Mouse (Mus musculus): ENCODE measurements around the gene Gng10.

DNA sequence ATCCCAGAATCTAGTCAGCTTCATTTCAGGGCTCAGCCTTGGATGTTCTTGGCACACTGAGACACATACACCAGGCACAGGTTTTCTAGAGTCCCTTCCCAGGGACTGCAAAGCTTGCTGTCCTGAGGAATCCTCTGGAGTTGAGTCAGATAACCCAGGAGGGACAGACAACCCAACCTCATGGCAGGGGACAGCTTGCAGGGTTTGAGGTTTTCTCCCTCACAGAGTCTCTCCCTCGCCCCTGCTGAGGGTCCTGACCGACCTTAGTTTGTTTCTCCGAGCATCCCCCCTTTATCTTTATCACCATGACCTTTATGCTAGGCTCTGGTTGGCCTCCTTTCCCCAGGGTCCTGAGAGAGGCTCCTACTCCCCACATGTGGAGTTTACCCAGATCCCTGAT lies 2.6 kb downstream of the Gng10 start:
- TF ChIP-seq CTCF (IDR thresholded peaks at IDR 0.05 in 2 of 3, conservative IDR thresholded peaks at IDR 0.05 in 1 of 3; ENCODE audit: control insufficient read depth in 1 of 3, insufficient read depth in 1 of 3, low read depth in 2 of 3, low read length in 3 of 3, poor library complexity in 1 of 3, severe bottlenecking in 1 of 3), result no peak
- TF ChIP-seq GATA1 (IDR thresholded peaks at IDR 0.05; ENCODE audit: low read depth, low read length), result no peak
- no peak for TF ChIP-seq MEF2A (IDR thresholded peaks at IDR 0.05; ENCODE audit: extremely low read depth, insufficient replicate concordance, low read depth, low read length, poor library complexity, severe bottlenecking)
